Mouse (Mus musculus) ovary, postnatal 14 days (tissue): Measurements from ENCODE around the gene Slfn3.
"Not testable (repeated sequence)": the region's sequence is repeated elsewhere in the genome, so short reads cannot be mapped to it uniquely, and the experiment has no call there.

ENCODE experiments used
- DNase-seq: peaks from one replicate; pipeline ENCODE4 v3.0.0; 2022; ENCODE audit warnings: low spot score

Gene Slfn3

DNA sequence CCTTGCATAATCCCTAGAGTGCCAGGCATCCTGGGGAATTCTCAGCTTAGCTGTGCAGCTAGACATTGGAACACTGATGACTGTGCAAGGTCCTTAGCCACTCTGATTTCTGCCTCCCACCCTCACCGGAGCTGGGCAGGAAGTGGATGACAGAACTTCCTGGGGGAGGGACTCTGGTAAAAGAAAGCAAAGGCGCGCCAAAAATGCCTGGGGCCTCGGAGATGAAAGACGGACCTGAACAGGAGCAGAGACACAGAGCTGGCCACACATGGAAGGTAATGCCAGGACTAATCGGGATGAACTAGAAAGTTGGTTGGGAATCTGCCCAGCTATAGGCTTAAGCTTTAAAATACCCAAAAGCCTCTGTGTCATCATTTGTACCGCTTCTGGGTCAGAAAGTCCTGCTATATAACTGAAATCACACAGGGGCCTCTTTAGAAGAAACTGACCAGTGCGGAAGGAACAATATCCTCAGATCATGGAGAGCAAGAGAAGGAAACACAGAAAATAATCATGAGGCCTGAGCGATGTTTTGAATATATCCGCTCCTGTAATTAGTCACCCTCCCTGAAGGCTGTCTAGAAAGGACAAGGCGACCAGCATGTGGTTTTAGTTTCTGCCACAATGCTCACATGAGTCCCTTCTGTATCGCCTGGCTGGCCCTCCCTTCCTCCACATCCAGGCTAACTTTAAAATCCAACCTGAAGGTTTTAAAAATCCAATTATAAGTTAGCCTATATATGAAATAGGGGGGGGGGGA lies at the start of gene Slfn3:
TSS of gene Slfn3 (plus strand) at position 197 of the 760 bp plus-strand sequence.
- peak; percentile 1 for DNase-seq

DNA sequence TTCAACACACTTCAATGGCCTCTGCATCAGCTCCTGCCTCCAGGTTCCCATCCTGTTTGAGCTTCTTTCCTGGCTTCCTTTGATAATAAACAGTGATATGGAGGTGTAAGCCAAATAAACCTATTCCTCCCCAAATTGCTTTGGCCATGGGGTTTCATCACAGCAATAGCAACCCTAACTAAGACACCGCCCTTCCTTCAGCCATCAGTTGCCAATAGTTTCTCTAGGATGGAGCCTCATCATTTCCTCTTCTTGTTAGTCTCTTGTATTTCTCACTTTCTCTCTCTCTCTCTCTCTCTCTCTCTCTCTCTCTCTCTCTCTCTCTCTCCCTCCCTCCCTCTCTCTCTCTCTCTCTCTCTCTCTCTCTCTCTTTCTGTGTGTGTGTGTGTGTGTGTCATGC lies 42.2 kb upstream of the Slfn3 start:
- DNase-seq: not testable (repeated sequence)

DNA sequence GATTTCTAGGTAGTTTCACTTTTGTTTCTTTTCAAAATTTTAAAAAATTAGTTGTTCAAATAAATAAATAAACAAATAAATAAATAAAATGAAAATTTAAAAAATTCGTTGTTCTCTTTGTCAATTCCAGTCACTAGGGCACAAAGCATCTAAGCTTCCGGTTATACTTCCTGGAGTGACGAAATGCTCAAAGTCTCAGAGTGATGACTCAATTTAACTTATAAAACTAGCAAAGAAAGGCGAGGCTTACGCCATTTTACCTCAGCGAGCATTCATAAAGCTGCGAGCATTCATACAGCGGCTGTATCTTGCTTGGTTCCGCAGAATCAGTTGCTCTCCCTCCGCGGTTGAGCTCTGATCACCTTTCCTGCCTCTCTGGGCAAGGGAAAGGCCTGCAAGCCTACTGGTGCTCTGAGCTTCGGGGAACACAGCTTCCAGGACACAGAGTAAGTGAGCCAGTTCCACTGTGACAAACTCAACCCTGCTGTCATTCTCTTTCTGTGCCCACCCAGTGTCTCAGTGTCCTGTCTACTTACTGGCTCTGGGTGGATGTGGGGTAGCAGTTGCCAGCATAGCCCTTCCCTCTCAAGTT lies 16.1 kb upstream of the Slfn3 start, which contains the start of gene Slfn4:
TSS of gene Slfn4 (plus strand) at position 239 of the 592 bp plus-strand sequence.
- no peak for DNase-seq

DNA sequence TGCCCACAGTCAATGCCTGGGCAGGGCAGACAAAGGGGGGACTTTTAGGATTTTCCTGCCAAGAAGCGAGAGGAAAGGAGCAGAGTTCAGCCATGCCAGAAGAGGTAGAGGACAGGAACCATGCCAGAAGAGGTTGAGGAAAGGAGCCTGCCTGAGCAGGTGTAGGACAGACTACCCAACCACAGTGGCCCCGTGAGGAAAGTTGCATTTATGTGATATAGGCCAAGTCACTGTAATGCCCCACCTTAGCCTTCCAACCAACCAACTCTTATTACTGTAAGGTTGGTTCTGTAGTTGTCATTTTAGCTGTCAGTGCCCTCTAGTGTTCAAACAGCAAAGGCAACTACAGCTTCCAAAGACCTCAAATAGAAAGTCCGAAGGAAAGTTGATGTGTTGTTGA lies 871 bp downstream of the Slfn3 start:
- no peak for DNase-seq

DNA sequence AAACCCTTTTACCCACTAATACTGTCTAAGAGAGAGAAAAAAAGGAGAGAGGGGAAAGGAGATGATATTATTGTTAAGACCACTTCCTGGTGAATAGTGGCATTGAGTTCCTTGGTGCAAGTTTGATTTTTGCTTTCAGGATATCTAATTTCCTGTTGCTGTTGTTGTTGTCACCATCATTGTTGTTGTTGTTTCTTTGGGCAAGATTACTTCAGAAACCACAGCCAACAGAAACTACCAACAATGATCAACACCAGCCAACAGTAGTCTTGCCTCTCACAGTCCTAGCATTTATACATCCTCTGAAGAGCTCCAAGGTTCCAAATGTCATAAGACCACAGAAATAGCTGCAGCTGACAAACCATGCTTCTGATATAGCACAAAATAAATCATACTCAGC lies 13.9 kb downstream of the Slfn3 start:
- DNase-seq: no peak

DNA sequence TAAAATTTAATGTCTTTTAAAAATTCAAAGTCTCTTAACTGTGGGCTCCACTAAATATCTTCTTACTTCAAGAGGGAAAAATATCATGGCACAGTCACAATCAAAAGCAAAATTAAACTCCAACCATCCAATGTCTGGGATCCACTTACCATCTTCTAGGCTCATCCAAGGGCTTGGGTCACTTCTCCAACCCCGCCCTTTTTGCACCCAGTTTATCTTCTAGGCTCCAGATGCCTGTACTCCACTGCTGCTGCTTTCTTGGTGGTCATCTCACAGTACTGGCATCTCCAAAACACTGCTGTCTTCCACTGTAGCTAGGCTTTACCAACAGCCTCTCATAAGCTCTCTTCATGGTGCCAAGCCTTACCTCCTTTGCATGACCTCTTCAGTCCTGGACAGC lies 25.0 kb downstream of the Slfn3 start:
- DNase-seq: no peak

DNA sequence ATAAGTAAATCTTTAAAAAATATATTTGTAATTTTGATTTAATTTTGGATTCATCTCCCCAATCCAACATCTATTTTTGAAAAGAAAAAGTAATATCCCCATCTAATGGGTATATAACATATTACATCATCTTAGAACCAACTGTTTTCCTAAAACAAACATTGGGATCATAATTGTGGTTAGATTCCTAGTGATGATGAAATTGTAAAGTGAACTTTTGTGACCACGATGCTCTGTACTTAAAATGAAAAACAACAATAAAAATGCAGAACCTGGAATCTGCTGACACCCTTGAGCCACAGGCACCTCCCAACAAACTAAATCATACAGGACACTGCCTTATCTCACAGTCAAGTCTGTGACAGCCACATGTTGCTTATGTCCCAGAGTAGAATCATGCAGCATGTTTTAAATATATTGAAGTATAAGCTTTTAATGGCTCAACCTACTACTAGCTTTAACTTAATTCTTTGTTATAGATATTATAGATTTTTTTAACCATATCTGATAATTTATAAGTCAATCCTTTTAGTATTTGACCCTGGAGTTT lies 30.3 kb downstream of the Slfn3 start:
- no peak for DNase-seq

DNA sequence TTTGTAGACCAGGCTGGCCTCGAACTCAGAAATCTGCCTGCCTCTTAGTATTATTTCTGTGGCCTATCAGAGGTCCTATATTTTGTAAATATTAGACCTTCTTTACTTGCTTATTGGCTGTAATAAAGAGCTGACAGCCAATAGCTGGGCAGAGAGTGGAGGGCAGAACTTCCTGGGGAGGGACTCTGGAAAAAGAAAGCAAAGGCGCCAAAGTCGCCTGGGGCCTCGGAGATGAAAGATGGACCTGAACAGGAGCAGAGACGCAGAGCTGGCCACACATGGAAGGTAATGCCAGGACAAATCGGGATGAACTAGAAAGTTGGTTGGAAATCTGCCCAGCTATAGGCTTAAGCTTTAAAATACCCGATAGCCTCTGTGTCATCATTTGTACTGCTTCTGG lies 32.2 kb downstream of the Slfn3 start:
- DNase-seq: no peak

DNA sequence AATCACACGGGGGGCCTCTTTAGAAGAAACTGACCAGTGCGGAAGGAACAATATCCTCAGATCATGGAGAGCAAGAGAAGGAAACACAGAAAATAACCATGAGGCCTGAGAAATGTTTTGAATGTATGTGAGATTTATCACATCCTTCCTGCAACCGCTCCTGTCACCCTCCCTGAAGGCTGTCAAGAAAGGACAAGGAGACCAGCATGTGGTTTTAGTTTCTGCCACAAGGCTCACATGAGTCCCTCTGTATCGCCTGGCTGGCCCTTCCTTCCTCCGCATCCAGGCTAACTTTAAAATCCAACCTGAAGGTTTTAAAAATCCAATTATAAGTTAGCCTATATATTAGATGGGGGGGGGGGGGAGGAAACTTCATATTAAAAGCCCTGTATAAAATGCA lies 32.7 kb downstream of the Slfn3 start:
- not testable (repeated sequence) for DNase-seq

DNA sequence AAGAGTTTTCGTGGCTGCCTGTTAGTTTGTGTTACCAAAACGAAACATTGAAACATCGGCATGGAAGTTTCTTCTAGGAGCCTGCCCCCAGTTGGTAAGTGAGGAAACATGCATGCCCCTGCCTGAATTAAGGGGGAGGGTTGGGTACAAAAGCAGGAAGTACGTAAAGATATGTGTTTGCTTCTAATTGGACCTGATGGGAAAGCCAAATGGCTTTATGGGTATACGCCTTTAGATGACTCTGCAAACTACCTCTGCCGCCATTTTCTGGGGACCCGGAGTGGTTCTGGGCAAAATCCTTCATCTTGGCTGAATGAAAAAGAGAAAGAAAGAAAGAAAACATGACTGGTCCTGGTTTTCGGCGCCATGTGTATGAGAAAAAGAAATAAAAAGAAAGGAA lies 33.1 kb downstream of the Slfn3 start:
- no peak for DNase-seq

DNA sequence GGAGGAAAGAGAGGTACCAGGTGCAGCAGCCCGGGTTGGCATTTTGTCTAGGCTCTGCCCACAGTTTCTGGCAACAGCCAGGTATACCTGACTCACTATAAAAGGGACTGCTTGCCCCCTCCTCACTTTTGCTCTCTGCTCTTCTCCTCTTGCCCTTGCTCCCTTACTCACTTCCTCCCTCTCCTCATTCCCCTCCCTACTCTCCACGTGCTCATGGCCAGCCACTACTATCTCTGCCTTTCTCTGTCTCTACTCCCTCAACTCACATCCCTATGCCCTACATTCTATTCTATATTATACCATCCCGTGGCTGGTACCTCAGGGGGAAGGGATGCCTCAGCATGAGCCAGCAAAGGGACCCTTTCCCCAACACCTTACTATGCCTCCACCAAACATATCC lies 33.6 kb downstream of the Slfn3 start:
- DNase-seq: no peak

DNA sequence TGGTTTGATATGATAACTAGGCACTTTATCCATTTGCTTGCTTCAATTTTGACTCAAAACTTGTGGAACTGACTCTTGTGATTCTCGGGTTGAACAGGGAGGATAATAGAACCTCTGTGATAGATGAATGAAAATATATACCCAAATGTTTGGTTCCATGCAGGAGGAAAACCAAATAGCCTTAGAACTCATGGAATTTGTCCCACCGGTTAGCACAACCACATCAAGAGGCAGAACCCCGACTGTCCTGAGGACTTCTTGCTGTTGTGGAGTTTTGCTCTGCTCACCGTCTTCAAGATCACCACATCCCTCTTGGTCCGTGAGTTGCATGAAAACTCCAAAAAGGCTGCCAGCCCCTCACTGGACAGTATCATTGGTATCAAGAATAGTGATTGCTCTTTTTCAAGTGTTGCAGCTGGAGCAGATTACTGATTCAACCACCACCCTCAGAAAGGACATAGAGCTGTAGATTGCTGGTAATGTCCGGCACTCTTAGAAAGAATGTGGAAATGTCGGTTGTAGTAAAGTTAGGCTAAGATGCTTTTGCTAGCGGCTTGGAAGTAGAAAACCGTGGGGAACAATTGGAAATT lies 34.3 kb downstream of the Slfn3 start:
- no peak for DNase-seq

DNA sequence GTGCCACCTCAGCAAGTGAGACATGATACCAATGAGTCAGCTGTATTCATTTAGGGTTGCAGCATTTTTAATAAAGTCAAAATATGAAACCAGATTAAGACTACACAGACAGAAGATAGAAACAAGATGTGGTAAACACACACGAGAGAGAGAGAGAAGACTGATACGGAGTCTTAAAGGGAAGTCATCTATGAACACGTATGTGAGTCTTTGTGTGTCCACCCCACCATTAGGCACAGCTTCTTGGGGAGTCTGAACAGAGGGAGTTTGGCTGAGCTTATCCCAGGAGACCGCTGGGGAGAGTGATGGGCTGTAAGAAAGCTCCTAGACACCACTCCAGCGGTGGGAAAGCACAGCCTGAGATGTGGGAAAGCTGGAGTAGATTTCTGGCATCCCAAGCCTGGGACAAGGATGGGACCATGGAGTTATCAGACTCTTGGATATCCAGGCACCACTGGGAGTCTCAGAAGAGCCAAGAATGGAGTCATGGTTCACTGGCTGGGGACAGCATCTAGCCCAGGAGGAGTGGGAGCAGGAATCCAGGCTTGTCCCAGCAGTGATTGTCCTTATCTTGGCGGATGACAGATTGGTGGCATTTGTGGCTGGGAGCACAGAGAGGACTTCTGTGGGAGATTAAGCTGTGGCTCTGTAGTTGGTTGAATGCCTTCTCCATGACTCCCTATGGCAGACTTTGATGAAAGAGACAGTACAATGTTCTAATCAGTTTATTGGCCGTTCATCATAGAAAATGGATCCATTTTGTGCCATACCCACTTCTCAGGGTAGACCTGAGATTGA lies 37.0 kb downstream of the Slfn3 start:
- no peak for DNase-seq

DNA sequence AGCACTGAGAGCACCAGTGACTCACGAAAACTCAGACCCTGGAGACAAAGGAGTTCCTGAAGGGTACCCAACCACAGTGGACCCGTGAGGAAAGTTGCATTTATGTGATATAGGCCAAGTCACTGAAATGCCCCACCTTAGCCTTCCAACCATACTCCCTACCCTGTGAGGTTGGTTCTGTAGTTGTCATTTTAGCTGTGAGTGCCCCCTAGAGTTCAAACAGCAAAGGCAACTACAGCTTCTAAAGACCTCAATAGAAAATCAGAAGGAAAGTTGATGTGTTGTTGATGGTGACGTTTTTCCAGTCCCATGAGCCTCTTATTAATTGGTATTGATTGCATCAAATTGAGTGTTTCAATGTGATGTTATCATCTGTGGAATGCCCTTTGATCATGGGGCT lies 39.8 kb downstream of the Slfn3 start:
- DNase-seq: no peak

DNA sequence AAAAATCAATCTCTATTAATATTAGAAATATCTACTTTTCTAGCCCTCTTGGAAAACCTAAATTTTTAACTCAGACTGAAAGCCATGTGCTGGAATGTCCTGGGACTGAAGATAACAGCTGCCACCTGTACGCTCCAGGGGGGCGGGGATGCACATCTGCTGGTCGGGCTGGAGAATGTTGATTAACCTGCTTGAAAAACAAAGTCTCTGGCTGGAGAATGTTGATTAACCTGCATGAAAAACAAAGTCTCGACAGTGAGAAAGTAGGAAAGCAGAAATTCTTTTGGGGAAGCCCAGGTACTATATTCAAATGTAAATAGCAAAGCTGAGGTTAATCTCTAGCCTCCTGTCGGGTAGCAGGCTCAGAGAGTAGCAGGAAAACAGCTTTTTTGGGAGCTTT lies 42.5 kb downstream of the Slfn3 start:
- not testable (repeated sequence) for DNase-seq

DNA sequence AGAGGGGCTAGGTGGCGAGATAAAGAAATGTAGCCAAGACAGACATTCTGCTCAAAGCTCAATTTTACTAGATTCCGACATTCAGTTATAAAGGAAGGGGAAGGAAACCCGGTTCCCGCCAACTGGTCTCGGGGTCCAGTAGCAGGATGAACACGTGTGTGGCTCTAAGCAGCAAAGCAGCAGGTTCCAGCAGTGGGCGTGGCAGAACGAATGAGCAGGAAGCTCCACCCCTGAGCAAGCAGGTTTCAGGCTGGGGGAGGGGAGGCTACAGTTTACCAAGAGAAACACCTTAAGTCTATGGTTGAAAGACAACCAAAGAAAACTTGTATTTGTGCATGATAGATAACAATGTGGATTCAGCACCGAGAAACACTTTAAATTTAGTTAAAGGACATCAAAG lies 46.3 kb downstream of the Slfn3 start:
- not testable (repeated sequence) for DNase-seq

DNA sequence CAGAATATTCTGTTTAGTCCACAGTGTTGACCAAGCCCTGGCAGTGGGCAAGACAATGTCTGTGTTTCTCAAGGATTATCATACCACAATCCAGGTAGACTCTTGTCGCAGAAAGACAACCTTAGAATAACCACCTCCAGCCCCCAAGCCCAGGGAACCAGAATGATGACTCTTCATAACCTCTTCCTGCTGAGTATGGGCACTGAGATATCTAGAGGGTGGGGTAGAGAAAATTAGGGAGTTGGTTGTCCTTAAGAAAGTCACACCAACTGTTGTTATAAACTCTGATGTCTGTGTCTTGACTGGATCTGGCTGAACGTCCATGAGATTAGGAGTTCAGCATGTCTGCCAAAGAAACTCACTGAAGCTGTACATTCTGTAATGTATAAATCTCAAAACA lies 47.3 kb downstream of the Slfn3 start:
- no peak for DNase-seq

DNA sequence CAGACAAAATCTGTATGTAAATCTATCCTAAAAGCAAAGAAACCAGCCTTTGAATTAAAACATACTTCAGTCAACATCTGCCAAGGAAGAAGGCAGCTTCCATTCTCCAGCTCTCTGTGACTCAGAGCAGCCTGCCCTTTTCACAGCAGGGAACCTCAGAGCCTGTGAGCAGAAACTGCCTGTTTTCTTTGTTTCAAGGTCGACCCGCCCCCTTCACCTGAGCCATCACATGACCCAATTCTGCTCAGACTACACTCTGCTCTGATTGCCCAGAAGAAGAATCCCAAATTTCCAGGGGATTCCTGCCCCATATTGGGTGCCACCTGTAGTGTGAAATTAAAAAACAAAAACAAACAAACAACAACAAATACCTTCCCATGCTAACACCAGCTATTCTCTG lies 48.7 kb downstream of the Slfn3 start:
- no peak for DNase-seq

DNA sequence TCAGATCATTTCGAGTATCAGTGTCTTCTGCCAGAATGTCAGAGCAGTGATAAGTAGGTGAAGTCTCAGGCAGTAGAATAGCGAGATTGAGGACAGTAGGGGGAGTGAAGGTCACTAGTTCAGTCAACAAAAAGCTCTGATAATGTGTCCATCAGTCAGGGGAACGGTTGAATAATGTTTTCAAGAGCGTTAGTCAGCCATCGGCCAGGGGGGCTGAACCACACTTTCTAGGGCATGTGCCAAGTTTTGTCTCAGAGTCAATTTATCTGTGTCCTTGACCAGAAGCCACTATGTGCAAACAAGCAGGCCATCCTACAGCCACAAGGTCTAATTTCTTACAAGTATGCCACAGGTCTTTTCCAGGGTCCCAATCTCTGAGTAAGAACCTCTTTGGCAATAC lies 66.1 kb downstream of the Slfn3 start:
- DNase-seq: not testable (repeated sequence)

DNA sequence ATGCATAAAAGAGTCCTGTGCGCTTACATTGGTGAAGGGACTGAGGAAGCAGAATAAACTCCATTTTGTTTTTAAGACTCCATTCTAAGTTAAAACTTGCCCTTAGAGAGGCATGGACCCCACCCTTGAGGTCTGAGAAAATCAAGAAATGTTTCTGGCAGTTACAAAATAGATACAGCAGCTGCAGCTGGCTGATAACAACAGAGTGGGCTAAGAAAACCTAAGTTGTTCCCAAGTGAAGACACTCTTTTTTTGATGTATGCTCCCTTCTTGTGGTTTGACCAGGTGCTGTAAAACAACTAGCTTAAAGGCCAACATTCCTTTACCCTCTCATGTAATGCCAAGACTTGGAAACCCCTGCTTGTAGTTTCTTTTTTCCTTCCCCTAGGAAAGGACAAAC lies 71.5 kb downstream of the Slfn3 start:
- DNase-seq: no peak

DNA sequence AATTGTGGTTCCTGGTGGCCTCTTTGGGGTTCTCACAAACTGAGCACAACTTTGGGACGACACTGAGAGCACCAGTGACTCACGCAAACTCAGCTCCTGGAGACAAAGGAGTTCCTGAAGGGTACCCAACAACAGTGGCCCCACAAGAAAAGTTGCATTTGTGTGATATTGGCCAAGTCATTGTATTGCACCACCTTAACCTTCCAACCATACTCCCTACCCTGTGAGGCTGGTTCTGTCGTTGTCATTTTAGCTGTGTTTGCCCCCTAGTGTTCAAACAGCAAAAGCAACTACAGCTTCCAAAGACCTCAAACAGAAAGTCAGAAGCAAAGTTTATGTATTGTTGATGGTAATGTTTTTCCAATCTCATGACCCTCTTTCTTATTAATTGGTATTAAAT lies 72.0 kb downstream of the Slfn3 start:
- no peak for DNase-seq
